ENCODE assay signal across 9 mouse cellular contexts in the genomic region with DNA sequence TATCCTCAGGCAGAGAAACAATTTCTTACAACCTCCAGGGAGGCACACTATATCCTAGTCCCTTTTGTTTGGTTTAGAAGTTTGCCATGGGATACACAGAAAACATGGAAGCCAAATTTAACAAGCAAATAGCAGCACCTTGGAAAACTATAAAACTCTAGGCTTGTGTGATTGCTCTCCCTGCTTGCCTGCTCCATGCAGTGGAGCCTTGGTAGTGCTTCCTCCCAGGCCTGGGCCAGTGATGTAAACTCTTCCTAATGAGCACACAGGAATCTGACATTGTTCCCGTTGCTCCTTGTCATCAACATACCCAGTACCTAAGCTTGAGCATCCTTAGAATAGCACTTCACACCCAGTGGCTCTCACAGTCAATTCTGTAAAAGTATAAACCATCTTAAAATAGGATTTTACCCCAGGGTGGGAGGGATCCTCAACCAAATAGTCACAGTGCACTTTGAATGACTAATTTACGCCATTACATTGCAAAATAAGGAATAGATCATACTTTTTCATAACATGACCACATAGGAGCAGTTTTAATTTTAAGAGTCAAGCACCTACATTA. TPM values are rescaled to one million over a fixed set of nuclear protein-coding genes. Genes with fewer than 3 reads are reported as not detected.
DNase-seq lines count a peak whose midpoint lies in the region; ATAC-seq and TF ChIP-seq lines count a peak whose summit lies in the region.
"Had no signal": no experiment of that assay in that cellular context is flagged by ENCODE, and none has a peak within 500 bp of the region (broad histone marks: within the 10 kb centered on the region; RNA-seq: fewer than 3 reads in every experiment).

No protein-coding gene starts in this region.

- ATAC-seq in heart, embryonic 13.5 days (ENCODE audit: extremely low read depth, insufficient number of reproducible peaks, low FRiP score, low TSS enrichment) = no peak
- no peak for ATAC-seq in stomach, embryonic 14.5 days (ENCODE audit: insufficient number of reproducible peaks, insufficient read depth, low FRiP score, low read depth)
- ATAC-seq in stomach, postnatal 0 days (ENCODE audit: low FRiP score, low TSS enrichment) = no peak
- ATAC-seq in limb, embryonic 15.5 days (ENCODE audit: insufficient number of reproducible peaks, low FRiP score, low TSS enrichment, low read depth) = no peak

- peak overlapping the region; percentile 83 for H3K4me3 ChIP-seq in heart, embryonic 13.5 days
- no peak overlapping the region for H3K4me3 ChIP-seq in stomach, embryonic 14.5 days (ENCODE audit: low read depth, low read length)
- no peak overlapping the region for H3K4me3 ChIP-seq in stomach, postnatal 0 days (ENCODE audit: low read depth, low read length)
- H3K4me3 ChIP-seq in limb, embryonic 15.5 days = peak overlapping the region; percentile 81; the same call in 1 of the 2 replicates

- H3K27me3 ChIP-seq in heart, embryonic 13.5 days (replicated peaks) = peaks cover 9% of the 10 kb centered on the region; the same call in 1 of the 2 replicates
- no peaks in the 10 kb centered on the region for H3K27me3 ChIP-seq in stomach, embryonic 14.5 days (ENCODE audit: control insufficient read depth, insufficient read depth, low read length)
- no peaks in the 10 kb centered on the region for H3K27me3 ChIP-seq in stomach, postnatal 0 days (ENCODE audit: control insufficient read depth, insufficient read depth, low read length)
- no peaks in the 10 kb centered on the region for H3K27me3 ChIP-seq in limb, embryonic 15.5 days

- H3K4me1 ChIP-seq in heart, embryonic 13.5 days = peaks cover 14% of the 10 kb centered on the region
- 0 out of 2 replicates have a peak, but pooled peaks cover 1% of the 10 kb centered on the region for H3K4me1 ChIP-seq in stomach, embryonic 14.5 days (ENCODE audit: control insufficient read depth, insufficient read depth, low read length)
- H3K4me1 ChIP-seq in stomach, postnatal 0 days (replicated peaks; ENCODE audit: control insufficient read depth, insufficient read depth) = no peaks in the 10 kb centered on the region
- H3K4me1 ChIP-seq in limb, embryonic 15.5 days = peaks cover 16% of the 10 kb centered on the region

- no peak for DNase-seq in heart, adult 9 months (ENCODE audit: low spot score in 2 of 2)
- no peak for DNase-seq in stomach, postnatal 0 days (ENCODE audit: low spot score)
- no peak for DNase-seq in spleen, postnatal 4 days (ENCODE audit: low spot score in 2 of 2)
- no peak for DNase-seq in layer of hippocampus, postnatal 14 days (ENCODE audit: low spot score in 2 of 2)
- no peak for DNase-seq in urinary bladder, postnatal 25 days (ENCODE audit: low spot score)
- DNase-seq: heart, adult 2 months had no signal

- no peak overlapping the region for H3K27ac ChIP-seq in heart, embryonic 13.5 days (replicated peaks)
- H3K27ac ChIP-seq in stomach, embryonic 14.5 days (ENCODE audit: low read length) = no peak overlapping the region
- no peak overlapping the region for H3K27ac ChIP-seq in stomach, postnatal 0 days (replicated peaks)
- H3K27ac ChIP-seq in limb, embryonic 15.5 days = peak overlapping the region; percentile 11; the same call in 1 of the 2 replicates

- 48% methylated on average over 2 of the region's 2 CpGs for WGBS in heart, embryonic 13.5 days
- 40% methylated on average over 2 of the region's 2 CpGs for WGBS in stomach, embryonic 14.5 days
- WGBS in stomach, postnatal 0 days = 53% methylated on average over 2 of the region's 2 CpGs
- WGBS in limb, embryonic 15.5 days = 27% methylated on average over 2 of the region's 2 CpGs

- no peak for TF ChIP-seq EP300 in stomach, postnatal 0 days (optimal IDR thresholded peaks at IDR 0.05)

- no peaks in the 10 kb centered on the region for H3K36me3 ChIP-seq in heart, embryonic 13.5 days
- H3K36me3 ChIP-seq in stomach, embryonic 14.5 days (ENCODE audit: control insufficient read depth, insufficient read depth, low read length) = no peaks in the 10 kb centered on the region
- no peaks in the 10 kb centered on the region for H3K36me3 ChIP-seq in stomach, postnatal 0 days (ENCODE audit: control insufficient read depth, insufficient read depth, low read length)
- no peaks in the 10 kb centered on the region for H3K36me3 ChIP-seq in limb, embryonic 15.5 days

- H3K4me2 ChIP-seq in heart, embryonic 13.5 days = peak overlapping the region; percentile 100
- peak overlapping the region; percentile 95 for H3K4me2 ChIP-seq in stomach, embryonic 14.5 days (replicated peaks; ENCODE audit: low read depth, low read length)
- no peak overlapping the region for H3K4me2 ChIP-seq in stomach, postnatal 0 days (replicated peaks; ENCODE audit: low read depth)
- peak overlapping the region; percentile 96 for H3K4me2 ChIP-seq in limb, embryonic 15.5 days

- TF ChIP-seq CTCF in stomach, postnatal 0 days (IDR thresholded peaks at IDR 0.05; ENCODE audit: low read depth) = no peak

- H3K9me3 ChIP-seq in heart, embryonic 13.5 days = no peaks in the 10 kb centered on the region
- no peaks in the 10 kb centered on the region for H3K9me3 ChIP-seq in stomach, embryonic 14.5 days (ENCODE audit: control insufficient read depth, low read depth, low read length)
- no peaks in the 10 kb centered on the region for H3K9me3 ChIP-seq in stomach, postnatal 0 days (ENCODE audit: control insufficient read depth, low read length)
- H3K9me3 ChIP-seq in limb, embryonic 15.5 days = no peaks in the 10 kb centered on the region

- H3K9ac ChIP-seq in heart, embryonic 13.5 days = no peak overlapping the region
- no peak overlapping the region for H3K9ac ChIP-seq in stomach, embryonic 14.5 days (replicated peaks; ENCODE audit: low read depth, low read length)
- H3K9ac ChIP-seq in stomach, postnatal 0 days (ENCODE audit: low read length) = no peak overlapping the region
- no peak overlapping the region for H3K9ac ChIP-seq in limb, embryonic 15.5 days

RNA-seq across cellular contexts. Expression of gene Smarca2, which starts 1.5 kb away (rescaled TPM):
- 25.8 and 27.4 TPM in 2 replicates for polyA plus RNA-seq in heart, embryonic 13.5 days (2015; fragmentation: Nextera tagmentation; extraction: Ambion mirVana)
- polyA plus RNA-seq in stomach, embryonic 14.5 days (2014; fragmentation: Nextera tagmentation; extraction: Ambion mirVana) = 66.1 and 68.9 TPM in 2 replicates
- polyA plus RNA-seq in stomach, postnatal 0 days (2015; fragmentation: Nextera tagmentation; extraction: Ambion mirVana) = 21.3 and 23.9 TPM in 2 replicates
- 63.6 and 68.2 TPM in 2 replicates for polyA plus RNA-seq in limb, embryonic 15.5 days (2015; fragmentation: Nextera tagmentation; extraction: Ambion mirVana)
- total RNA-seq in layer of hippocampus, postnatal 14 days (2021) = 100 to 1,000 TPM; 154 TPM

Comparison
In these comparisons a context has a peak if more than half of its experiments do, and no peak if none do; other contexts are left out.
1. H3K4me3 ChIP-seq: peak in heart, embryonic 13.5 days (single experiment) and limb, embryonic 15.5 days (single experiment); none in stomach, embryonic 14.5 days (single experiment) and stomach, postnatal 0 days (single experiment).